Mouse (Mus musculus) brown adipose tissue, adult 24 weeks (tissue): ENCODE results near the gene Cript. TPM values are rescaled to one million over a fixed set of nuclear protein-coding genes. Genes with fewer than 3 reads are reported as not detected.
"Not testable (repeated sequence)": the region's sequence is repeated elsewhere in the genome, so short reads cannot be mapped to it uniquely, and the experiment has no call there.

Source experiments
- H3K27ac ChIP-seq: fragments of 200-500 bp; replicated peaks from 2 replicates; pipeline ENCODE4 v1.5.1; 2012; ENCODE audit warnings: low read depth, mild to moderate bottlenecking, low read length
- H3K4me1 ChIP-seq: fragments of 200-500 bp; 2 replicates; pipeline ENCODE4 v1.6.1; 2012; ENCODE audit warnings: low read length, mixed read lengths; ENCODE audit not compliant: control insufficient read depth, insufficient read depth, insufficient read length
- H3K4me3 ChIP-seq: fragments of 200-500 bp; 2 replicates; pipeline ENCODE4 v1.5.1; 2012; ENCODE audit warnings: low read depth, mild to moderate bottlenecking, low read length, moderate library complexity; ENCODE audit not compliant: insufficient read depth
- polyA plus RNA-seq: library from polyadenylated mRNA; stranded (reverse); fragments of >200 nt; gene quantifications from 2 replicates; pipeline ENCODE4 v1.2.4, GENCODE M21; 2012; ENCODE audit not compliant: missing spikeins, insufficient read depth, insufficient read length

Cript gene
- polyA plus RNA-seq, 1 experiment = 131 TPM

- no peak overlapping the region for H3K4me3 ChIP-seq
- no peak overlapping the region for H3K27ac ChIP-seq
- peaks cover 12% of the 10 kb centered on the region for H3K4me1 ChIP-seq
These were observed 32.3 kb downstream of the Cript start for GRCm38 (mm10) chr17:87057486-87058266.

- Histone ChIP-seq H3K4me1 (peaks cover 13% of the 10 kb centered on the region), H3K27ac (no peak overlapping the region), H3K4me3 (no peak overlapping the region)
These were observed 37.3 kb downstream of the Cript start for GRCm38 (mm10) chr17:87062639-87063038.

GRCm38 (mm10) chr17:87063461-87063860 lies 38.1 kb downstream of the Cript start:
- H3K4me1 ChIP-seq = peaks cover 11% of the 10 kb centered on the region
- H3K27ac ChIP-seq = no peak overlapping the region
- no peak overlapping the region for H3K4me3 ChIP-seq

GRCm38 (mm10) chr17:87063969-87064368 lies 38.6 kb downstream of the Cript start:
- no peak overlapping the region for H3K27ac ChIP-seq
- H3K4me1 ChIP-seq = peaks cover 11% of the 10 kb centered on the region
- no peak overlapping the region for H3K4me3 ChIP-seq

GRCm38 (mm10) chr17:87068997-87069396 lies 43.6 kb downstream of the Cript start:
- Histone ChIP-seq H3K4me3 (no peak overlapping the region), H3K27ac (no peak overlapping the region), H3K4me1 (0 out of 2 replicates have a peak, but pooled peaks cover under 1% of the 10 kb centered on the region)

GRCm38 (mm10) chr17:87072183-87072582 lies 46.8 kb downstream of the Cript start:
- not testable (repeated sequence) for H3K4me1 ChIP-seq, H3K4me3 ChIP-seq, H3K27ac ChIP-seq

GRCm38 (mm10) chr17:87072766-87073440 lies 47.6 kb downstream of the Cript start:
- no peak overlapping the region for H3K27ac ChIP-seq
- H3K4me3 ChIP-seq = no peak overlapping the region

GRCm38 (mm10) chr17:87073470-87073869 lies 48.1 kb downstream of the Cript start:
- H3K4me3 ChIP-seq = no peak overlapping the region
- no peaks in the 10 kb centered on the region for H3K4me1 ChIP-seq
- no peak overlapping the region for H3K27ac ChIP-seq

More at GRCm38 (mm10) chr17:87072766-87073440, 47.6 kb downstream of the Cript start:
- no peaks in the 10 kb centered on the region for H3K4me1 ChIP-seq

- H3K4me3 ChIP-seq, H3K27ac ChIP-seq, H3K4me1 ChIP-seq: not testable (repeated sequence)
These were observed 52.9 kb downstream of the Cript start for GRCm38 (mm10) chr17:87078217-87078616.

- Histone ChIP-seq H3K4me1 (no peaks in the 10 kb centered on the region), H3K27ac (no peak overlapping the region), H3K4me3 (no peak overlapping the region)
These were observed 55.4 kb downstream of the Cript start for GRCm38 (mm10) chr17:87080724-87081123.

GRCm38 (mm10) chr17:87082547-87082946 lies 57.2 kb downstream of the Cript start:
- Histone ChIP-seq H3K27ac (no peak overlapping the region), H3K4me1 (no peaks in the 10 kb centered on the region), H3K4me3 (no peak overlapping the region)

- Histone ChIP-seq H3K4me1 (no peaks in the 10 kb centered on the region), H3K4me3 (no peak overlapping the region), H3K27ac (no peak overlapping the region)
These were observed 58.3 kb downstream of the Cript start for GRCm38 (mm10) chr17:87083671-87084070.

Other genes starting within 250 kb of the Cript start
- not detected in 2 replicates for gene Tmem247, start 108.2 kb upstream of the Cript start, polyA plus RNA-seq
- gene Atp6v1e2, start 77.7 kb upstream of the Cript start, polyA plus RNA-seq = not detected in 2 replicates
- gene Rhoq, start 62.5 kb upstream of the Cript start, polyA plus RNA-seq = 122 and 182 TPM in 2 replicates
- gene Pigf, start 144 bp upstream of the Cript start, polyA plus RNA-seq = 9.2 and 11.6 TPM in 2 replicates
- 12.3 and 14.0 TPM in 2 replicates for gene Socs5, start 82.1 kb downstream of the Cript start, polyA plus RNA-seq
- 71.9 and 84.7 TPM in 2 replicates for gene Mcfd2, start 240.4 kb downstream of the Cript start, polyA plus RNA-seq